Mouse (Mus musculus) liver (tissue): Measurements from ENCODE around the gene Ankrd53.
A peak's percentile ranks its signal among the peaks of the same experiment; 100 is the strongest.
"Not testable (repeated sequence)": the region's sequence is repeated elsewhere in the genome, so short reads cannot be mapped to it uniquely, and the experiment has no call there.

Experiments used
- DNase-seq: peaks from one replicate; pipeline ENCODE4 v3.0.0-alpha.2; 2020; ENCODE audit warnings: mixed read lengths

The Ankrd53 gene

GRCm38 (mm10) chr6:83768485-83768884 lies 6.0 kb downstream of the Ankrd53 start:
- DNase-seq, result no peak

DNA sequence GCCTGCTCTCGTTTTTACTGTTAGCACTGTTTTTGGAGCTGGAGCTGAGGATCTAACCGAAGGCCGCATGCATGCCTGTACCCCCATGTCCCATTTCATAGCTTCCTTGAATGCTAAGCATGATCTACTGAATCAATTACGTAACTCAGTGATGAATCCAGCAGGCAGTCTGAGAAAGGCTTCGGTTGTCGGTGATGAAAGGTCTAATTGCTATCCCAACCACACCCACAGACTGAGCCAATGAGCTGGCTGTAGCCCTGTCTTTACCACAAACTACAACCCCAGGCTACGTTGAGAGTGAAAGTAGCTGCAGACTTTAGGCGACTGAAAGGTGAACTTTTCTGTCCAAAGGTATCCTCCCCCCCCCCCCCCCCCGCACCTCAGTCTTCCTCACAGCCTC lies 11.7 kb downstream of the Ankrd53 start:
- peak; percentile 18 for DNase-seq

DNA sequence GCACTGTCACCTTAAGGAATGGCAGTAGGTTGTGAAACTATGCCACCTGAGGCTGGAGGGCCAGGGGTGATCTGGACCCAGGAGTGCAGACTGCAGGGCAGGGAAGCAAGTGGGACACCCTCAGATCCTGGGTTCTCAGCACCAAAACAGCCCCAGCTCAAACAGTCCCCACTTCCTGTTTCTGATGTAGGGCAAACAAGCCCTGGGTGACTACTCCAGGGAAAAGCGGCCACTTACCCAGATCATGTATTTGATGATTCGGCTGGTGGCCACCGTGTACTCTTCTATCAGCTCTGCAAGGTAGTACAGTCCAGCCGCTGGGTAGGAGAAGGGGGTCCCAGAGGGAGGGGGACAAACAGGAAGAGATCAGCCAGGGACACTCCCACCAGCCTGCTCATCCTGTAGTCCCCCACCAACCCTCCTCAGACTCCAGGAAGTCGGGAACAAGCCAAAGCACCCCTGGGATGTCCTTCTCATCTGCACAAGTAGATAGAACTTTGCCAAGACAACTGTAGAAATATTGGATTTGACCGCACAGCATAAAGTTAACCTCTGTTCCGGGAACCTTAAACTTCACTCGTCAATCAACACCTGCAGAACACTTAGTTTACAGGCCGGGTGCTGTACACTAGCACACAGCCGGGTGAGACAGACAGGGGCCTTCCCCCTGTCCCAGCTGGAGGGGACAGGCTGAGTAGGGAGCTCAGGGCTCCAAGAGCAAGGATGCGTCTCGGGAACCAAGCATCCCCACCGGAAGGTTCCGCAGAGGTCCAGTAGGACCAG lies 12.5 kb downstream of the Ankrd53 start:
- peak; percentile 16 for DNase-seq

DNA sequence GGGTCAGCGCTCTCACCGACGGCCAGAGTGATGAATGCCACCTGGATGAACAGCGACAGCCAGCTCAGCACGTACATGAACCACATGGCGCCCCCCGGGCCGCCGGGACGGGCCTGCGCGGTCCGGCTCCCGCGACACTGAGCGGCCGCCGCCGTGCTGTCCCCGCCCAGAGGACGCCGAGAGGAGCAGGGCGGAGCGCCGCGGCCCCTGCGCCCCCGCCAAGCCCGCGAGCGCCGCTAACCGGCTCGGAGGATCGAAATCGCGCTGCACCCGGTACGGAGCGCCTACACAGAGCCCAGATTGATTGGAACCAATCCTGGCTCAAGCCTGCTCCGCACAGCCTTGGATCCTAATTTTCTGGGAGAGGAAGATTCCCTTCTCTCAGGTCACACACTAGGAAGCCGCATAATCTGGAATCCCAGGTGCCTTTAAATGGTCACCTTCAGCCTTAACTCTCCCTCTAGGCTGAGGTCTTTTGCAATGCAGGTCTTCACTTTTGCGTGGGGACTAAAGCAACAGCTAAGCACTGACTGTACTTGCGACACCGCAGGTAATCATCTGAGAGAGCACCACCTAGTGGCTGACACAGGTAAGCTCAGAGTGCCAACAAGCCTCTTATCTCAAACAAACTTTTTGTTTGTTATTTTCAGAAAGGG lies 13.3 kb downstream of the Ankrd53 start, which contains the start of gene Tex261:
Tex261 (minus strand) TSS at position 176 of the 656 bp plus-strand sequence.
- peak; percentile 90 for DNase-seq

DNA sequence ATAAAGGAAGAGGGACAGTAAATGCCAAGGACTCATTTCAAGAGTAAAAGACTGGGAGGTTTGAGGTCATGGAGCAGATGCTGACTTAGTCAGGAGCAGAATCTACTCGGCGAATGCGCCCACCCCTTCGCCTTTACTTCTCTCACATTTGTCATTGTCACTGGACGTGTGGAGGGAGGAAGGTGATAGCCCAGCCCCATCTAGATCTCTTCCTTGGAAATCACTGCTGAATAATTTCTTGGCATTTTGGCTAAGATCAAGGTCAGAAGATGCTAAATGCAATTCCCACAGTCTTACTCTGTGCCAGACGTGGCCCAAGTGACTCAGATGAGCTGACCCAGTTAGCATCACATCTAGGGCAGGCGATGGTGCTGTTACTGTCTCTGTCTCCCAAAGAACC lies 15.9 kb downstream of the Ankrd53 start:
- no peak for DNase-seq

- DNase-seq, result peak; percentile 62
These were observed 16.6 kb downstream of the Ankrd53 start for GRCm38 (mm10) chr6:83779026-83779425.

GRCm38 (mm10) chr6:83786426-83786825 lies 24.0 kb downstream of the Ankrd53 start:
- no peak for DNase-seq

DNA sequence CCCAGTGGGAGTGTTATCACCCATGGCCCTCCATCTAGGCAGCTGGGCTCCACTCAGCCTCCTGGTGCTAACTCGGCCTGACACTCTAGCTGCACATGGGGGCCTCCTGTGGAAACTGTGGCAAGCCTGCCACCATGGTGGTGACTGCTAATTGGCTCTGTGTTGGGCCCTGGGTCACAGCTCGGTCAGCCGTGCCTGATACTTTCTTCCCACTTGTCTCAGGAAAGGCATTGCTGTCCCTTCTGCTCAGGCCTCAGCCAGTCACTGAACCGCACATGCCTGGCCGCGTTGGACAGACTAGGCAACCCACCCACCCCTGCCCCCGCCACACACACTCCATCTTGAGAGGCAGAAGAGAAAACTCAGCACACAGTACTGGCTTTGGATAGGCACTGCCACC lies 26.1 kb downstream of the Ankrd53 start:
- no peak for DNase-seq

DNA sequence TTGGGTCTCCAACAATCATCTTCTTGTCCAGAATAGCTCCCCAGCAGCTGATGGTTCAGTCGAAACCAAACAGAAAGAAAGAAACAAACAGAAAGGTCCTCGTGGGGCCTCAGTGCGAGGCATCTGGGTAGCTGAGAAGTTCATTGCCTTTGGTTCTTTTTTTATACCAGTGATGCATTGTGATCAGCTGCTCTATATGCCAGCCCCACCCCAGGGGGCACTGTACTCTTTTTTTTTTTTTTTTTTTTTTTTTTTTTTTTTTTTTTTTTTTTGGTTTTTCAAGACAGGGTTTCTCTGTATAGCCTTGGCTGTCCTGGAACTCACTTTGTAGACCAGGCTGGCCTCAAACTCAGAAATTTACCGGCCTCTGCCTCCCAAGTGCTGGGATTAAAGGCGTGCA lies 28.1 kb downstream of the Ankrd53 start:
- DNase-seq, result not testable (repeated sequence)

DNA sequence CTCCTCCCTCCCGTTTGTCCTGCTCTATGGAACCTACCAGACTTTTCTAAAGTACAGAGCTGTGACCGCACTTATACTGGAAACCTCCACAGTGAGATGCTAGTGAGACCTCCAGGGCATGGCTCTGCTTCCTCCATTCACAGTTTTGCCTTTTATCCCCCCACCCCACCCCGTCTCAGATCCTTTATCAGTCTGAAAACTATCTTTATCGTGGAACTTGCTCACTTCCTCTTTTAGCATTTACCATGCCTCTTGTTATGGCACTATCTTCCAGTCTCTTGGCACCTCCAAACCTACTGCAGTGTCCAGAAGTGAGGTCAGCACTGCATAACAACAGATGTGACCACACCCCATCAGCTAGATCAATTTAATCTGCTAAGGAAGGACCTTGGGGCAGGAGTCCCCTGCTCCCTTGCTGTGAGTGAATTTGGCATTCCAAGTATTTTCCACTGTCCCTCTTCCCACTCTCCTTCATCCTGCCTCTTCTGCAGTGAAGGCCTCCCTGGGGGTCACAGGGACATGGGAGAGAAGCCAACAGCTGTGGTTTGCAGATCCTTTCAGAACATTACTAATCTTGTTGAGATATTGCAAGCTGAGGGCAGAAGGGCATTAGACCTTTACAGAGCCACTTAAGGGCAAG lies 28.9 kb downstream of the Ankrd53 start:
- no peak for DNase-seq

GRCm38 (mm10) chr6:83794760-83795296 lies 32.4 kb downstream of the Ankrd53 start, which contains the start of gene Nagk:
Nagk (plus strand) TSS chr6:83794982.
- DNase-seq, result peak; percentile 93

- DNase-seq, result peak; percentile 21
These were observed 33.1 kb downstream of the Ankrd53 start for GRCm38 (mm10) chr6:83795492-83795900.

DNA sequence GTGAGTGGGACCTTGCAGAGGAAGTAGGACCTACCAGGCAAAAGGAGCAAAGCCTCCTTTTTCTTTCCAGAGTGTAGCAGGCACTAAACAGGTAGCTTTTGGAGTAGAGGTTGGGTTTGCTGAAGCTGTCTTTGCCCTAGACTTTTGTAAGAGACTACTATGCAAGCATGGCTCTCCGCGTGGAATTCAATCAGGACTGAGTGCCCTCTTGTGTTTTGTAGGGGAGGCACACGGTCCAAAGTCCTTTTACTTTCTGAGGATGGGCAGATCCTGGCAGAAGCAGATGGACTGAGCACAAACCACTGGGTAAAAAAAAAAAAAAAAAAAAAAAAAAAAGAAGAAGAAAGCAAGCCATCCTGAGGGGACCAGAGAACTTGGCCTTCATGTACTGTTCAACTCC lies 34.2 kb downstream of the Ankrd53 start:
- DNase-seq, result no peak

- no peak for DNase-seq
These were observed 39.6 kb downstream of the Ankrd53 start for GRCm38 (mm10) chr6:83802033-83802432.

- no peak for DNase-seq
These were observed 40.4 kb downstream of the Ankrd53 start for GRCm38 (mm10) chr6:83802846-83803245.

- DNase-seq, result no peak
These were observed 53.4 kb downstream of the Ankrd53 start for GRCm38 (mm10) chr6:83815801-83816200.
